Mouse (Mus musculus) c-Kit-negative CD71-positive TER-119-positive erythroid progenitor cells, embryonic 14.5 days (primary cell): ENCODE data around the gene Svbp.
A peak's percentile ranks its signal among the peaks of the same experiment; 100 is the strongest.

Experiments
- DNase-seq: peaks from one replicate; pipeline ENCODE4 v3.0.0-alpha.2; 2013; ENCODE audit warnings: low read depth, low spot score

The Svbp gene

GRCm38 (mm10) chr4:119190618-119191017 is 4.5 kb upstream of the Svbp start:
- DNase-seq: peak; percentile 82

DNA sequence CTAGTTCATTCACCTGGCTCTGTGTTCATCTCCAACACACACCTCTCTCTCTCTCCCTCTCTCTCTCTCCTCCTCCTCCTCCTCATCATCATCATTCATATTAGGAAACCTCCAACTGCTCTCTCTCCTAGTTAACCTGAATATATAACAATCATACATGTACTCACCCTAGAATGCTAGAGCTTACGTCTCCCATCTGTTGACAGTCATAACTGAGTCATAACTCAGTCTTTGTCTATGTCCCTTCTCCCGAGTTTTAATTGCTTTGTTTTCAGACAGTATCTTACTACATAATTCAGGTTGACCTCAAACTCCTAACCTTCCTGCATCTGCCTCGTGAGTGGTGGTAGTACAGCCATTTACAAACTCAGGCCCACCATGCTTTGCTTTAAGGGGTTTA is 3.8 kb upstream of the Svbp start:
- no peak for DNase-seq

DNA sequence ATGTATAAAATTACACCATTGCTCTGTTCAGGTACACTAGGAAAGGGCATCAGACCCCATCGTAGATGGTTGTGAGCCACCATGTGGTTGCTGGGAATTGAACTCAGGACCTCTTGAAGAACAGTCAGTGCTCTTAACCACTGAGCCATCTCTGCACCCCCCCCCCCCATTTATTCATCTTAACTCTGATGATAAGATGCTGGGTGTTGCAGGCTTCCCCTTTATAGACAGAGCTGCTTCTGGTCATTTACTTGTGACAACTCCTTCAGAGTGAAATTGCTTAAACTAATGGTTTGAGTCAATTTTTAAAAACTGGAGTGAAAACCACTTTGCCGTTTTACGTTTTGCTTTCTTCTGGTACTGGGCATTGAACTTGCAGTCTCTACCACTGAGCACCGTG is 2.3 kb upstream of the Svbp start:
- no peak for DNase-seq

GRCm38 (mm10) chr4:119195582-119196320 is 645 bp downstream of the Svbp start:
- no peak for DNase-seq

DNA sequence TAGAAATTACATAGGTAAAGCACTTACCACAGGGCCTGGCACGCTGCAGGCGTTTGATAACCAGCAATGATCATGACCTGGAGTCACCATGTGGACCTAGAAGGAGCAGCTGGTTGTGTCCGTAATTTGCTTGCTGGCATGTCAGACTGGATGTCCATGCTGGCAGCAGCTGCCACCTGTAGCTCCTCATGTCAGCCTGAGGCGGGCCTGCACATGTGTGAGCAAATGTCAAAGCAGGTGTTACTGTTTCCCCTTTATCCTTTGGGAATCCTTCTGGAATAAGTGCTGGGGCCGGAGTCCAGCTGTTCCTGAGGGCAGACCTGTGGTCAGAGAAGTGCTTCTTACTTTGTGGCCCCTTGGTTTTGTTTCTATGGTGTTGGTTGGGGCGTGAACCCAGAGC is 3.0 kb downstream of the Svbp start:
- no peak for DNase-seq

GRCm38 (mm10) chr4:119204672-119205071 is 9.6 kb downstream of the Svbp start:
- DNase-seq: no peak

DNA sequence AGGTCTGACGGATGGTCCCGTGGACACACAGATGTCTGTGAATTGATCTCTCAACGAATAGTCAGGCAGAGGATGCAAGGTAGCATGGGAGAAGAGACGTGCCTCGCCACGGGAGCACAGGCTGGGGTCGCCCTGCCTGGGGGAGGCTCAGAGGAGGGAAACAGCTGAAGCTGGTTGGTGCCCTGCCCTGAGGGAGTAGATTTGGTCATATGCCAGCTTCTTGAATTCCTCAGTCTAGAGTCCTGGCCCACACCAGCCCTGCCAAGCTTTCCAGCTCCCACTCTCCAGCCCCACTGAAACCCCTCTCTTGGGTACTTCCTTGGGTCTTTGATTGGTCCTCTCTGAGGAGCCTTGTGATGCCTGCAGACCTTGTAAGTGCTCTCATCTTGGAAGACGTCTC is 21.6 kb downstream of the Svbp start:
- no peak for DNase-seq

- no peak for DNase-seq
Measured at GRCm38 (mm10) chr4:119218169-119218568, 23.1 kb downstream of the Svbp start, which contains the start of gene Tmem269. Tmem269 (minus strand) TSS chr4:119218217.

GRCm38 (mm10) chr4:119223696-119224095 is 28.6 kb downstream of the Svbp start:
- DNase-seq: peak; percentile 64

DNA sequence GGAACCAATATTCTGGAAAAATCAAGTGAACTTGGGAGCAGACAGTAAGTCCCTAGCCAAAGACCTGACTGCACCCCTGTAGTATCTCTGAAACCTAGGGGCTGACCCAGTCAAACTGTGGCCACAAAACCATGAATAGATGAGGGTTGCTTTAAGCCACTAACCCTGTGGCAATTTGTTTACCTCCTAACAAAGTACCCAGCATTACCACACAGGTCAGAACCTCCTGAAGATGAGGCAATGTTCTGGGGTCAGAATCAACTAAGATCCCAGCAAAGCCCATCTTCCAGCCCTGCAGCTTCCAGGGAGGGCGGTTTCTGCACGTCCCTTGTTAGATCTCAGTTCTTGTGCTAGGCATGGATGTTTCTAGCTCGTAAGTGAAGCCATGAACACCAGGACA is 29.4 kb downstream of the Svbp start:
- no peak for DNase-seq

- DNase-seq: no peak
Measured at GRCm38 (mm10) chr4:119225719-119226118, 30.6 kb downstream of the Svbp start.

DNA sequence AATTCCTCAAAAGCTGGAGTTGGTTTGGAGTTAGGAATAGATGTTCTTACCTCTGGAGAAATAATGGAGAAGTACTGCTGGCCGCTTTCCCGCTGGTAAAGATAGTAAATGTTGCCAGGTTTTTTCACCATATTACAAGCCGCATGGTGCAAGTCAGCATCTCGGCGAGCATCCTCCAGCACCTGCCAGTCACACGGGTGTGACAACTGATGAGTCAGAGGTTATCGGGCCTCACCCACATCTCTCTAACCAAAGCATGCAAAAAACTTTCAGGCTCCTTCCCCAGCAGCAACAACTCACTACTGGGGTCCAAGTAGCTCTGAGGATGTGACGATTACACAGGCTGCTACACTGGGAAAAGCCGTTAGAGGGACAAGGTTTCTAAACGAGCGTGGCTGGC is 31.6 kb downstream of the Svbp start:
- DNase-seq: peak; percentile 56

GRCm38 (mm10) chr4:119232410-119233255 is 37.5 kb downstream of the Svbp start, which contains the start of the genes AU022252 and P3h1:
AU022252 (minus strand) TSS chr4:119232712.
P3h1 (plus strand) TSS chr4:119232915.
- peak; percentile 99 for DNase-seq

GRCm38 (mm10) chr4:119233256-119233901 is 38.3 kb downstream of the Svbp start:
- DNase-seq: no peak

DNA sequence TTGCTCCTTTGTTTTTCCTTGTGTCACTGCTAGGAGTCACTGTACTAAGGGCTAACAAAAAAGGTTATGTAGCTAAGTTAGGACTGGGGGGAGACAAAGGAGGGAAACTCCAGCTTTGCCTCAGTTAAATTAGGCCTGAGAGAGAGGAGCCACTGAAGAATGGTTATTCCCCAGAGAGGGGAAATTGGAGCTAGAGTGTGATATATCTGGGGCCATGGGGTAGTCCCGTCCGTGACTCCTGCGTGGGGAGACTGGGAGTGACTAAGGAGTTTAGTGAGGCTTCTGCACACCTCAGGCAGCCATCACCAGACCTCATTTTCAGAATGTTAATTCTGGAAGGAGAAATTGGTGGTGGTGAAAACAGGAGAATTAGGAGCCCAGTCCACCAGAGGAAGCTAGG is 39.2 kb downstream of the Svbp start:
- DNase-seq: no peak

DNA sequence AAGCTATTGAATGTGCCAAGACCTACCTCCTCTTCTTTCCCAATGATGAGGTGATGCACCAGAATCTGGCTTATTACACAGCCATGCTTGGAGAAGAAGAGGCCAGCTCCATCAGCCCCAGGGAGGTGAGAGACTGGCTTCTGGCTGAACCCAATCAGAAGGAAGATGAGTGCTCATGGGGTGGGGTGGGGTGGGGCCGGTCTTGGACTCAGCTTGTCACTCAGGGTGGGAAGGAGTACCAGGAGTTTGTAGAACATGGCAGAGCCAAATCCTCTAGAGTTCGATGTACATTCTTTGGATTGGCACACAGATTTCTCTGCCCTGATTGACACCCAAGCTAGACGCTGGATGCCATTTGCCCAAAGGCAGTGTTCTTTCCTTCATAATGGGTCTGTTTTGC is 43.6 kb downstream of the Svbp start:
- DNase-seq: no peak

DNA sequence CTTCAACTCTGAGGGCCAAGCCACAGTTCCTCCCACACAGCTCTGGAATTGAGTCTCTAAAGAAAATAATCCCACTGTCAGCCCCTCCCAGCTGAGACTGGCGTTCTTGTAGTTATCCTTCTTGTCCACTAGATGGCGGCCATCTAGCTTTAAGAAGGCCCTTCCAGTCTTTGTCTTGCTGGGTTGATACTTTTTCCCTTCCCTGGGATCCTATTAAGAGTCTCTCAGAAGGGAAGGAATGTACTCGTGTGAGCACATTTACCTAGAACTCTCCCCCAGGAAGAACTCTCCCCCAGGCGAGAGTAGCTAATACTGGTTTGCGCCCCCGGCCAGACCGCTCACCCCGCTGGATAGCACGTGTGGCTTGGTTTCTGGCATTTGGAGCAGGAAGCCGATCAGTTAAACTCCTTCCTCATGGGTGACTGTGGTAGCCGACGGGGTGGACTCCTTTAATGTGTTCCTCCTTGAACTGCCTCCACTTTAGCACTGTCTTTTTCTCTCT is 44.1 kb downstream of the Svbp start:
- DNase-seq: peak; percentile 67

GRCm38 (mm10) chr4:119241664-119242063 is 46.6 kb downstream of the Svbp start:
- DNase-seq: no peak

GRCm38 (mm10) chr4:119242571-119242970 is 47.5 kb downstream of the Svbp start:
- DNase-seq: no peak

DNA sequence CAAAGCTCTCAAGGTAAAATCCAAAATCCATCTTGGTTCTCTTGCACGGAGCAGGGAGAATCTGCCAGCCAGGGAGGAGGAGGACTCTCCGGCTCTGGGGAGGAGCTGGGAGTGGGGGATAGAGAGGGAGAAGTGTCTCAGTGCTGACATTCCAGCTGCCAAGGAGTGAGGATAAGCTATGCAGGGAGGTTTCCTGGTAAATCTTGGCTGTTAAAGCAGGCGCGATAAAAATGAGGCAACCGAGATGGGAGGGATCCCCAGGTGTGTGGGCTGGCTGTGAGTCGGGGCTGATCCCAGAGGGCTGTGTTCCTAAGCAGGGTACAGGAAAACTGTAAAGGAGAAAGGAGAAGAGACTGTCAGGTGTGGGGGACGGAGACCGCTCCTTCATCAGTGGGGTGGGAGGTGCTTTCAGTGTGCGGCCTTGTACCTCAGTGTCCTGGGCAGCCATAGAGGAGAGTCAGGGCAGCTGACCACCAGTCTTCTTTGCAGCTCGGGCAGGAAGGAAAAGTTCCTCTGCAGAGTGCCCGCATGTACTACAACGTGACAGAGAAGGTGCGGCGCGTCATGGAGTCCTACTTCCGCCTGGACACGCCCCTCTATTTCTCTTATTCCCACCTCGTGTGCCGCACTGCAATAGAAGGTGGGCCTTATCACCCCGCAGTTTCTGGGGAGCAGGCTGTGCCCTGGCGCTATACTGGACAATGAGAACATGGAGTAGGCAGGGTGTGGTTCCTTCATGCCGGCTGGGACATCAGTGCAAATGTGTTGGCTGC is 49.5 kb downstream of the Svbp start:
- DNase-seq: no peak

DNA sequence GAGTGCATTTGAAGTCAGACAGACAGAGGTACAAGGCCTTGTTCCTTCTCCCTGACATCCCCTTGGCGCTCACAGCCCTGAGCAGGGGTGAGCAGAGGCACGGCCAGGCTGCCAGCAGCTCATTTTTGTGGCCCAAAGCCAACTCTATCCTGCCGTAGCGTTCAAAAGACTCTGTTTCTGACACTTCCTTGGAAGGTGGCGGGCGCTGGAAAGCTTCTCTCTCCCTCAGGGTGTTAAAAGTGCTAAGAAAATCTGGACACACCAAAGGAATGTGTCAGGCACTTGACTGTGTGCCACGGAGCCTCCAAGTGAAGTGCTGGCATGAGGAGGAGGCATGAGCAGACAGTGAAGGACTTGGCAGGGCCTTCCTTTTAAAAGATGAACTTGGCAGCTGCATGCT is 50.5 kb downstream of the Svbp start:
- DNase-seq: no peak
